Mouse (Mus musculus): ENCODE measurements around the gene Fmo4. TPM values are rescaled to one million over a fixed set of nuclear protein-coding genes. Genes with fewer than 3 reads are reported as not detected.

Gene Fmo4
- not detected for total RNA-seq (2021)

GRCm38 (mm10) chr1:162813836-162814156, at the start of gene Fmo4:
Gene Fmo4, minus strand, starts transcription at chr1:162813972.
- DNase-seq = no peak

DNA sequence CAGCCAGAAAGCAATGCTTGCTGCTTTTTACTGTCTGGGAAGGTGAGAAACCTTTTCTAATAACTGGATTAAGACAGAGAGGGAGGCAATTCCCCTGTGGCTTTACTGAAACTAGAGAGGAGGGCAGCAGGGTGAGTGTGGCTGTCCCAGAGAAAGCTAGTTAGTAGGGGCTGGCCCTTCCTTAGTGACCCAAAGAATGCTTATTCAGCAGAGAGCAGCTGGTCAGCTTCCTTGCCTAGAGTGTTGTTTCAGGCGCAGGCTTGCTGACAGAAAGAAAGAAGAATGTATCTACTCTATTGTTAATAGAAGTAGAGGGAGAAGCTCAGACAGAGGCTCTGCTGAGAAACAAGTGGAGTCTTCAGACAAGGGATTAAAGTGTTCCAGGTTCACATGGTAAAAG, 48.6 kb upstream of the Fmo4 start:
- no peak for DNase-seq

DNA sequence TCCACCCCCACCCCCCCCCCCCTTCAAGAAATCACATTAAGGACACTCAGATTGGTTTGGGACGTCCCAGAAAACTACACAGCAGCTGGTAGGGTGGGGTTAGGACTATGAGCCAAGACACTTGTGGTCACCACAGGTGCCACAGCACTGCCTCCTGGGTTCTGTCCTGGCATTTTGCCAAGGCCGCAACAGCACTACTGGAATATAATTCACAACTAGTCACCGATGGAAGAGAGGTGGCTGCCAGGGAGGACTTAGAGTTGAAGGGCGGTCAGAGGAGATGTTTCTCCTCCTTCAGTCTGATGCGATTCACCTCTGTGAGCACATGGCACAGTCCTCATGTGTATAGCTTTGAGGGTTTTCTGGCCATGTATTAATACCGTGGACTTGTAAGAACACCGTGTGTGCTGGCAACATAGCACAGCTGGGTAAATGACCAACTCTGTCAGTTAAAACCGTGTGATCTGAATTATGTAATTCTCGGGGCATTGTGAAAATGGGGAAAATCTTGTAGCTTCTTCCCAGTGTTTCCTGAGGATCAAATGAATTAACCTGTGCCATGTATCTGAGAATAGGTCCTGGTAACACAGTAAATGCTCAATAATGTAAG, 46.3 kb upstream of the Fmo4 start:
- no peak for DNase-seq

DNA sequence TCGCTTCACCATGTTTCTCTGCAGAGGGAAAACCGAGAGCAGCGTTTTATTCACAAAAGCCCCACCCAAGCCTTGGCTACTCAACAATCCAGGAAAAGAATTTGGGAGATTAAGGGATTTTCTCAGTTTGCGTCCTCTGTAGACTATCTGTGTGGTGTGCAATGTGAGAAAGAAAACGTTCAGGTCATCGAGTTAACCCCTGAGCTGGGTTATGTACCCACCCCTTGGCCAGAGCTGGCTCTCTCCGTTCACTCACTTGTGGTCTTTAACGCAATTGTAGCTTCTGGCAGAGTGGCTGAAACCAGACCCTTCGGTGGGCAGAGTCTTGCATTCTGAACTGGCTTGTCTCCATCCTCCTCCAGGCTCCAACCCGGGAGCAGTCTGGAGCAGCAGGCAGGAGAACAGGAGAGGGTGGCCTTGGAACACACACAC, 45.8 kb upstream of the Fmo4 start:
- no peak for DNase-seq

GRCm38 (mm10) chr1:162858748-162859130, 45.0 kb upstream of the Fmo4 start:
- peak; percentile 4 to 7 for DNase-seq

- no peak for DNase-seq
Observed at GRCm38 (mm10) chr1:162857766-162858747, 44.3 kb upstream of the Fmo4 start.

DNA sequence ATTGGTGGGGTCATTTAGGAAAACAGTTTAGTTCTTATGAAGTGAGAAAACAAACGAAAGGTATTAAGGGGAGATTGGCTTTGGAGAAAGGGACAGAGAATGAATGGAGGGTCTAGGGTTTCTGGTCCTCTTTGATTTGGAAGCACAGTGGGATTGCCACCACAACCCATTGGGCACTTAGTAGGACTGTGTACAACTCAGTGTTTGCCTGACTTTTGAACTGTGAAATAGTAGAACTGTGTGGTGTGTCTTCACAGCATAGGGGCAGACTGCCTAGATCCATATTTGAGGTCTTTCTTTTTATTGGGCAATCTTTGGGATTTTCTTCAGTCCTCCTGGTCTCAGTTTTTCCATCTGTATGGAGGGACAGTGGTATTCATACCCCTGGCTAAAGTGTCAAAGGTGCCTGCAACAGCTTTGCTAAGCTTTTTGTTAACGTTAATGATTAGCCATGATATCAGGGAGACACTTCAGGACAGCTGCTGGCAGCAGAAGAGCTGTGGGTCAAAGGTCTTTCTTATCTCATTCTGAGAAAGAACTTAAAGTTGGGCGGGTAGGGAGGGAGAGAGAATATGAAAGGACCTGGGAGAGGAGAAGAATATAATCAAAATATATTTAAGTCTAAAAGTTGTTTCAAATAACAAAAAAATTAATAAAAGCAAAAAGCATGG, 40.2 kb upstream of the Fmo4 start:
- no peak for DNase-seq

DNA sequence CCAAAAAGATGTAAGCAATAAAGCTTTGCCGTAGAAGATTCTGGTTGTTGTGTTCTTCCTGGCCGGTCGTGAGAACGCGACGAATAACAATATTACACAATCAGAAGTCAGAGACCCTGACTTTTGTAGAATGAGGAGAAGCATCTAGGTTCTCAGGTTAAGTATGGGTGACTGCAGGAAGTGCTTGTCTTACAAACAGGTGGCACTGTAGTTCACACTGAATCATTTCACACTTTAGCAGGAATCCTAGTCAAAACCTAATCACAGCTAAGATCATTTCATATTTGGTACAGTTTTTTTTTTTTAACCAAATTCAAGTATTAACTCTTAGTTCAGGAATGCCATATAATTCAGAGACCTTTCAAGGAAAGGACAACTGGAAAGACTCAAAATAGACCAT, 33.8 kb upstream of the Fmo4 start:
- no peak for DNase-seq

DNA sequence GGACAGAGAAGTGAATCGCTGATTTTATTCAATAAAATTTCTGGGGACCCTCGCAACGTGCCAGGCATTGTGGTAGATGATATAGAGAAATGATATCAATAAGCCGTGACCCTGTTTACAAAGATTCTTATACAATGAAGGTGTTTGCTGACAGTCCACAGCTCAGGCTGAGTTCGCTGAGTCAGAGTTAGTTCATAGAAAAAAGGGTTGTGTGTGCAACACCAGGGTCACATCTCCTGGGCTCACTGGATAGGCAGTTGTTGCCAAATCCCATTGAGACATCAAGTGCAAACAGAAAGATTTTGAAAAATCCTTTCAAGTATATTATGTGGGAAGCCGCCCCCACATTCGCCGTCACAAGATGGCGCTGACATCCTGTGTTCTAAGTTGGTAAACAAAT, 26.4 kb upstream of the Fmo4 start:
- no peak for DNase-seq

DNA sequence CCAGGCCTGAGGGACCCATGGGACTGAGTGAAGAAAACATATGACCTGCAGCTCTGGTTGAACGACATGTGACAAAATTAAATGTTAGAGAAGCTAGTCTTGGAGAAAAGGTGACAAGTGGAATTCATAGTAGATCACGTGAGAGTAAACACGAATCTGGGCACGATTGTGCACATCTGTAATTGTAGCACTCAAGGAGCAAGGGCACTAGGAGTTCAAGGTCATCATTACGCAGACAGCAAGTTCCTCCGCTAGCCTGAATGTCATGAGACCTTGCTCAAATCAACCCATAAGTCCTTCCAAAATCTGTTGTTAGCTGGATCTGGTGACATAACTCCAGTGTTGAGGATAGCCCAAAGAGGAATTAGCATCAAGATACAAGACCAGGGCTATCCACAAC, 25.2 kb upstream of the Fmo4 start:
- no peak for DNase-seq

GRCm38 (mm10) chr1:162834342-162834741, 20.6 kb upstream of the Fmo4 start:
- no peak for DNase-seq

DNA sequence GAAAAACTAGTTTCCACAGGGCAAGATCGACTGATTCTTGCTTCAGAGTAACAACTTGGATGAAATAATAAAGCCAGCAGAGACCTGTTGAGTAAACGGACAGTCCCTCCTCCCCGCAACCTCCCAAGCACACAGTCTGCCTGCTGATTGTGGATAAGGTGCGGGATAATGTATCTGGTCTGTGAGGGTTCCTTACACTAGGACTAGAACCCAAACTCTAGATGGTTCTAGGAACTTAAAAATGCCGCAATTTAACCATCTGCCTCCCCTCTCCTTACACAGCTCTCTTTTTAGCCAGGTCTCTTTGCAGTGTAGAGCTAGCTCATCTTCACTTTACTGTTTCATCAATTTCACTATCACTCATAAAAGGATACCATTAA, 18.8 kb upstream of the Fmo4 start:
- no peak for DNase-seq

DNA sequence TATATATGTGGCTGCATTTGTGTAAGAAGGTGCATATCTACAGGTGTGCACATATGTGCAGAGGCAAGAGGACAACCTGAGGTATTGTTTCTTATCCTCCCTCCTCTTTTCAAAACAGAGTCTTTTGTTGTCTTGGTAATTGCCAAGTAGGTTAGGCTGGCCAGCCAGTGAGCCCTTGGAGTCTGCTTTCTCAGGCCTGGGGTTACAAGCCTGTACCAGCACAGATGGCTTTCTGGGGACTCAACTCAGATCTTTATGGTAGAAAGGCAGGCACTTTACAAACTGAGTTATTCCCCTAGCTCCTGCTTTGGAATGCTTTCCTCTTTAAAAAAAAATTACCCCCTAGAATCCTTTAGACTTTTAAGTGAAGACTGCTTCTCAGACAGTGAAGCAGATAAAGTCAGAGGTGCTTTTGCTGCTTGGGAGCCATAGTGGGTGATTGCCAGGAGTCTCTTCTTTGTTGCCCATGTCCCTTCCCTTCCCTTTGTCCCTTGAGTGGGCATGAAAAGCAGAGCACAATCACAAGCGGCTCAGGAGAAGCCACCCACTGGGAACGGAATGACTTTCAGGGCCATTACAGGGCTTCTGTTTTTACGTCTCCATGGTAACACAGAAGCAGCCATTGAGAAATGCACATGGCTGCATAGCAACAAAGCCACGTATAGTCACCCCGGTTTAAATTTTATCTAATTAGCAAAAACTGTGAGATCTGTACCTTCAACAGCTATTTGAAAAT, 18.2 kb upstream of the Fmo4 start:
- DNase-seq = no peak

- DNase-seq = no peak
Observed at GRCm38 (mm10) chr1:162819280-162819679, 5.5 kb upstream of the Fmo4 start.

GRCm38 (mm10) chr1:162815381-162816127, 1.8 kb upstream of the Fmo4 start:
- no peak for DNase-seq

DNA sequence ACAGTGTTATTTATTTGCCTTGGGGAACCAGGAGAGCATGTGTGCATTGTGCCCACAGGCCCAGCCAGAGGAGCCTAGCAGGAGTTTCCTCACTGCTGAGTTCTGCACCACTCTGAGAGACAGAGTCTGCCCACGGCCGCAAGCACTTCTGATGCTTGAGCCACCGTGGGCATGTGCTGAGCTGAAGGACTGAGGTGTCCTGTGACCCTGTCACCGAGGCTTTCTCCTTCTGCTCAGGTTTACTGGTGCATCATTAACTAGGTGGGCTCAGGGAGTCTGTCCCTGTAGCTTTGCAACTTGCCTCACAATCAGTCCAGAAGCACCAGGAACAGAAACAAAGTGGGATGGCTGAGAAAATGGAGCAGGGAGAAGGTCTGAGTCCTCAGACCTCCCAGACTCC, 1.2 kb upstream of the Fmo4 start:
- DNase-seq = no peak

- DNase-seq = no peak
Observed at GRCm38 (mm10) chr1:162813143-162813835, 483 bp downstream of the Fmo4 start.

- DNase-seq = no peak
Observed at GRCm38 (mm10) chr1:162808541-162808940, 5.2 kb downstream of the Fmo4 start.

DNA sequence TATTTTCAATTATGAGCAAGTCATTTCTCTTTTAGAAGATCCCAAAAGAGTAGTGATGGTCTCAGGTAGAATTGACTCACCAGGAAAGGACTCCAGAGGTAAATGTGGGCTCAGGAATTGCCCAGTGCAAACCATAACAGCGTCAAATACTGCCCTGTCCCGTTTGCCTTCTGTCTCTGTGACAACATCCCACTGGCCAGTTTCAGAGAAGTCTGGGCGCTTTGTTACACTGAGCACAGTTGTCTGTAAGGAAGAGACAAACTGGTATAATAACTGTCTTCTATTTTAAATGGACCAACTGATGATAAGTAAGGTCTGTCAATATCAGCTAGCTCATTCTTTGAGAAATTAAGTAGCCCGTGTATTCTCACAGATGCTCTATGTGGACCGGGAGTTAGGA, 6.3 kb downstream of the Fmo4 start:
- DNase-seq = no peak

DNA sequence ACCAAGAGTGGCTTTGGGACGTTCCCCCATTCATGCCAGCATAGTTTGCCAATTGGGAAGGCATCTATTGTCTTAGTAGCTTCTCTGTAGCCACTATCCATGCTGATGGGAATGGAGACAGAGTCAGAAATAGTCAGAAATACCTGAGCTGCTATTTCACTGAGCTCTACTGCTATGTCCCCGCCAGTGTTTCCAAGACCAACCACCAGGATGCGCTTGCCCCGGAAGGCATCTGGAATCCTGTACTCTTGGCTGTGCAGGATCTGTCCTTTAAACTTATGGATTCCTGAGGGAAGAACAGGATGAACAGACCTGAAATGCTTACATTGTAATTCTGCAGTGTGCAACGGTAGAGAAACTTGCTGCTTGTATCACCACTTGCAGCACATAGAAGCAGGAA, 8.8 kb downstream of the Fmo4 start:
- no peak for DNase-seq

DNA sequence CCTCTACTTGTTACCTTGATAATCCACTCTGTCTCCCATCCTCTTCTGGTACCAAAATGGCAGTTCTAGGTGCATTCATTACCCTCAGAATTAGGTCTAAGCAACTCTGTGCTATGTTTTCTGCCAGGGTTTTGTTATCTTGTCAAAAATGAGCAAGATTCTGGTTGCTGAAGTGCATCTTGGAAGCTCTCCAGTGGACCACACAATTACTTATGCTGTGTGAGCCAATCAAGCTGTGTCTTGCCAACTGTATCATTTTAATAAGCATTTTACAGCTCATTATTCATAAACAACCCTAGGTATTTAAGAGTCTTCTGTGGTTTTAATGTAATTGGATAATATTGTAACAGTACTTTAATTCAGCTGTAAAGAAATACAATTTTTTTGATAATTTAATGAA, 17.3 kb downstream of the Fmo4 start:
- no peak for DNase-seq
